Mouse (Mus musculus): ENCODE measurements around the gene Smarcd1.

The Smarcd1 gene

DNA sequence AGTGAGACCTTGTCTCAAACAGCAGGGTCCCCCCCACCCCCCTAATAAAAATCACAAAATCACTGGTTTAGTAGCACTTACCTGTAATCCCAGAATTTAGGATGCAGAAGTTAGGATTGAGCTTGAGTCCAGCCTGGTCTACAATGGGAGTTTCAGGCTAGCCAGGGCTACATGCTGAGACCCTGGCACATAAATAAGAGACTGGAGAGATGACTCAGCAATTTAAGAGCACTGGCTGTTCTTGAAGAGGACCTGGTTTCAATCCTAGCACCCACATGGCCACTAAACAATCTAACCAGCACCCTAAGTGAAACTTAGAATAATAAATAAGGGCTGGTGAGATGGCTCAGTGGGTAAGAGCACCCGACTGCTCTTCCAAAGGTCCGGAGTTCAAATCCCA is 29.2 kb downstream of the Smarcd1 start:
- no peak for DNase-seq (ENCODE audit: low read depth, low spot score)

DNA sequence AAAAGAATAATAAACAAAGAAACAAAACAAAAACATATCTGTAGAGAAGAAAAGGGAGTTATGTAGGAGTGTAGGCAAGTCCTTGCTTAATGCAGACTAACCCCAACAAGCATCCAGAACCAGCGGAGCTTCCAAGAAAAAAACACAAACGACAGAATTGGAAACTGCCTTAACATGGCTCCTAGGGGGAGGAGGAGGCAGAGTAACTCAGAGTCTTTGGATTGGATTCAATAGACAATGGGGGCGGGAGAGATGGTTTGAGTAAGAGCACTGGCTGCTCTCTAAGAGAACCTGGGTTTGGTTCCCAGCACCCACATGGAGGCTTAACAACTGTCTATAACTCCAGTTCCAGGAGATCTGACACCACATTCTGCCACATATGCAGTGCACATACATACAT is 29.7 kb downstream of the Smarcd1 start:
- DNase-seq (ENCODE audit: low read depth, low spot score) = no peak

- DNase-seq (ENCODE audit: low read depth, low spot score) = no peak
These were observed 31.3 kb downstream of the Smarcd1 start for GRCm38 (mm10) chr15:99733186-99733585.

- no peak for DNase-seq (ENCODE audit: low read depth, low spot score)
These were observed 33.7 kb downstream of the Smarcd1 start for GRCm38 (mm10) chr15:99735631-99736030.

DNA sequence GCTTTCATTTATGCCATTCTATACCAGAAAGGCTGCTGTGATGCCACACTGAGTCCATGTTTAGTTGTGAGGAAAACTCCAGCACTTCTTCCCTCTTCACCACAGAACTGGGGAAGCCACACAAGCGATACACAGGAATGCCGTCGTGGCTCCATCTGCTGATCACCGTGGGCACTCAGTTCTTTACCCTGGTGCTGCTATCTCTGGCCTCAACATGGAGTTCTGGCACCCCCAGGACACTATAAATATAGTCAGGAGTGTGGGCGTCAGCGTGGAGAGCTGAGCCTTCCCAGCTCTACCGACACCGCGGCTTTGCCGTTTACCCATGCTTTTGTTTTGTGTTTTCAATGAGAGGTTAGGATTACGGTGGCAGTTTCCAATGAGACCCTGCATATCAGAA is 34.7 kb downstream of the Smarcd1 start:
- no peak for DNase-seq (ENCODE audit: low read depth, low spot score)

- no peak for DNase-seq (ENCODE audit: low read depth, low spot score)
These were observed 38.3 kb downstream of the Smarcd1 start for GRCm38 (mm10) chr15:99740229-99740628.

GRCm38 (mm10) chr15:99754204-99754603 is 52.3 kb downstream of the Smarcd1 start:
- no peak for DNase-seq (ENCODE audit: low read depth, low spot score)

Measured in skeletal muscle tissue, adult 2 months (tissue).